Mouse (Mus musculus) heart, adult 2 months (tissue): ENCODE results near the gene Fdxr.

Source experiments
- CTCF ChIP-seq: fragments of 200-600 bp; IDR thresholded peaks from 2 replicates; pipeline ENCODE4 v1.8.1; 2022; ENCODE audit warnings: antibody characterized with exemption, mild to moderate bottlenecking, moderate library complexity
- EP300 ChIP-seq: fragments of 200-500 bp; IDR thresholded peaks from 2 replicates; pipeline ENCODE4 v1.6.1; 2011; ENCODE audit warnings: low read depth, low read length, control low read depth; ENCODE audit not compliant: insufficient read depth

DNA sequence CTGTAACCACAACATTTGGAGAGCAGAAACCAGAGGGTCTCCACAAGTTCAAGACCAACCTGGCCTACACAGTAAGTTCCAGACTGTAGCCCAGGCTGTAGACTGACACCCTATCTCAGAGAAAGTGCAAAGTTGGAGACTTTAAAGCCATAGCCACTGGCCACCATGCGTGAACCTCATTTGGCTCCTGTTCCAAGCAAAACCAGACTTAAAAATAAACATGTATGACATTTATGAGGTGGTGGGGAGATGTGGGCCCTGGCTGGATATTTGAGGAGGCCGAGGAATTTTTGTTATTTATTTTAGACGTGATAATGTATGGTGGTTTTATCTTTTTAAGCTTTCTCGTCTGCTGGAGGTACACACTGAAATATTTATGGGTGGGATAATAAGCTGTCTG lies 17.7 kb downstream of the Fdxr start:
- TF ChIP-seq EP300: no peak
- TF ChIP-seq CTCF: no peak
